Mouse (Mus musculus): ENCODE measurements at regions not wholly inside any gene's neighbourhood (a gene's known extent, or its start where the extent isn't known, plus 50 kb on each side); places are given as distances from the start of the nearest gene placed in this dataset.

- Histone ChIP-seq H3K4me1 (ENCODE audit: control insufficient read depth, insufficient read depth, low read length) (no peaks in the 10 kb centered on the region), H3K27ac (no peak overlapping the region), H3K27me3 (ENCODE audit: control insufficient read depth, insufficient read depth, low read length) (no peaks in the 10 kb centered on the region), H3K4me3 (no peak overlapping the region), H3K9ac (ENCODE audit: low read depth, low read length) (no peak overlapping the region), H3K36me3 (ENCODE audit: control insufficient read depth, insufficient read depth, low read length) (no peaks in the 10 kb centered on the region), H3K79me2 (replicated peaks; ENCODE audit: control insufficient read depth, insufficient read depth, low read length) (no peaks in the 10 kb centered on the region)
- TF ChIP-seq EP300 (IDR thresholded peaks at IDR 0.05; ENCODE audit: insufficient read depth, low read depth, low read length) (no peak), POLR2A (IDR thresholded peaks at IDR 0.05; ENCODE audit: insufficient read depth, low read depth, low read length) (no peak)
- no peak for DNase-seq
- WGBS, result 56% methylated on average over 4 of the region's 4 CpGs
- intact Hi-C loops (cut with DNase I), result no loop called here
Observed at GRCm38 (mm10) chr3:35295746-35296145, 458.2 kb upstream of the Atp11b start.

GRCm38 (mm10) chr3:35299036-35299435, 454.9 kb upstream of the Atp11b start:
- H3K4me1 ChIP-seq (ENCODE audit: control insufficient read depth, insufficient read depth, low read length), result no peaks in the 10 kb centered on the region
- no peak overlapping the region for H3K27ac ChIP-seq
- DNase-seq, result no peak
- H3K27me3 ChIP-seq (ENCODE audit: control insufficient read depth, insufficient read depth, low read length), result no peaks in the 10 kb centered on the region
- no peak overlapping the region for H3K9ac ChIP-seq (ENCODE audit: low read depth, low read length)
- intact Hi-C loops (cut with DNase I), result no loop called here
- H3K79me2 ChIP-seq (replicated peaks; ENCODE audit: control insufficient read depth, insufficient read depth, low read length), result no peaks in the 10 kb centered on the region
- TF ChIP-seq POLR2A (IDR thresholded peaks at IDR 0.05; ENCODE audit: insufficient read depth, low read depth, low read length) (no peak), CTCF (IDR thresholded peaks at IDR 0.05) (no peak), EP300 (IDR thresholded peaks at IDR 0.05; ENCODE audit: insufficient read depth, low read depth, low read length) (no peak)
- no peak overlapping the region for H3K4me3 ChIP-seq
- no peaks in the 10 kb centered on the region for H3K36me3 ChIP-seq (ENCODE audit: control insufficient read depth, insufficient read depth, low read length)

DNA sequence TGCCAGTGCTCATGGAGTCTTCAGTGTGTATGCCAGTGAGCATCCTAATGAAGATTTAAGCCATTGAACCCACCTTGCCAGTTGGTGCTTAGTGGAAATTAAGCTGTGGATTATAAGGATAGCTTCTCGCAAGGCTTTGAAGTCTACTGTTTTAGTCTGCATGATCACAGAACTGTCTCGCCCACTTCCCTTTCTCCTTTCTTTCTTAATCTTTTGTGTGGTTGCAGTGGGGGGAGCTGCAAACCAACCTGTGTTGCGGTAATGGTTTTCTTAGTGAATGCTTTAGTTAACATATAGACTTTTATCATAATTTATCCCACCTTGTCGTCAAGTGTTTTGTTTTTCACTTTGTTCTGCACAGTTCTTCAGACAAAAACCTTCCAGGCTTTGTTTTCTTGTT, 447.9 kb upstream of the Atp11b start:
- Histone ChIP-seq H3K4me1 (ENCODE audit: control insufficient read depth, insufficient read depth, low read length) (no peaks in the 10 kb centered on the region), H3K27me3 (ENCODE audit: control insufficient read depth, insufficient read depth, low read length) (no peaks in the 10 kb centered on the region), H3K4me3 (no peak overlapping the region), H3K27ac (no peak overlapping the region), H3K36me3 (ENCODE audit: control insufficient read depth, insufficient read depth, low read length) (no peaks in the 10 kb centered on the region), H3K79me2 (replicated peaks; ENCODE audit: control insufficient read depth, insufficient read depth, low read length) (no peaks in the 10 kb centered on the region), H3K9ac (ENCODE audit: low read depth, low read length) (no peak overlapping the region)
- 83% methylated on average over 4 of the region's 4 CpGs for WGBS
- DNase-seq, result no peak
- TF ChIP-seq CTCF (IDR thresholded peaks at IDR 0.05) (no peak), EP300 (IDR thresholded peaks at IDR 0.05; ENCODE audit: insufficient read depth, low read depth, low read length) (no peak), POLR2A (IDR thresholded peaks at IDR 0.05; ENCODE audit: insufficient read depth, low read depth, low read length) (no peak)
- intact Hi-C loops (cut with DNase I), result no loop called here

DNA sequence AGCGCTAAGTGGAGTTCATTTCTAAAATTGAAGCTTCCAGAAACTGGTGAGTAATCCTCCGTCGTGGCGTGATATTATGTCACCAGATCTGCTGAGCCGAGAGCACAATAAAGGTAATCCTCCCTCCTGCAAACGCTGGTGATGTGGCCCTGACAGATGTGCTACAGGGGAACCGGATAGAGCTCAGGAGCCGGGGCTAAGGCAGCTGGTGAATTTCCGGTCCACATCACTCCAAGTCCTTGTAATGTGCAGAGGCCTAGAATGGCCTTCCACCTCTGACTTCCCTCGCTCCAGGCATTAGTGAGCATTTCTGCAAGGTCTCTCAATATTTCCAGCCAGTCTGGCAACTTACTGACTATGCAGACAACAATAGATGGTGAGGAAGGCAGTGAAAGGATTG, 439.7 kb upstream of the Atp11b start:
- intact Hi-C loops (cut with DNase I), result no loop called here
- no peaks in the 10 kb centered on the region for H3K79me2 ChIP-seq (replicated peaks; ENCODE audit: control insufficient read depth, insufficient read depth, low read length)

GRCm38 (mm10) chr3:35315162-35315561, 438.7 kb upstream of the Atp11b start:
- no peaks in the 10 kb centered on the region for H3K36me3 ChIP-seq (ENCODE audit: control insufficient read depth, insufficient read depth, low read length)
- no peak overlapping the region for H3K9ac ChIP-seq (ENCODE audit: low read depth, low read length)
- no peaks in the 10 kb centered on the region for H3K27me3 ChIP-seq (ENCODE audit: control insufficient read depth, insufficient read depth, low read length)
- no peak overlapping the region for H3K4me3 ChIP-seq
- no peak overlapping the region for H3K27ac ChIP-seq
- DNase-seq, result no peak
- WGBS, result 87% methylated on average over 6 of the region's 6 CpGs
- H3K4me1 ChIP-seq (ENCODE audit: control insufficient read depth, insufficient read depth, low read length), result no peaks in the 10 kb centered on the region
- no peak for TF ChIP-seq POLR2A (IDR thresholded peaks at IDR 0.05; ENCODE audit: insufficient read depth, low read depth, low read length)
- no peak for TF ChIP-seq EP300 (IDR thresholded peaks at IDR 0.05; ENCODE audit: insufficient read depth, low read depth, low read length)
- no peak for TF ChIP-seq CTCF (IDR thresholded peaks at IDR 0.05)
- intact Hi-C loops (cut with DNase I), result no loop called here
- H3K79me2 ChIP-seq (replicated peaks; ENCODE audit: control insufficient read depth, insufficient read depth, low read length), result no peaks in the 10 kb centered on the region

More for the DNA sequence above, 439.7 kb upstream of the Atp11b start:
- Histone ChIP-seq H3K36me3 (ENCODE audit: control insufficient read depth, insufficient read depth, low read length) (no peaks in the 10 kb centered on the region), H3K9ac (ENCODE audit: low read depth, low read length) (no peak overlapping the region), H3K4me1 (ENCODE audit: control insufficient read depth, insufficient read depth, low read length) (no peaks in the 10 kb centered on the region), H3K27ac (no peak overlapping the region), H3K27me3 (ENCODE audit: control insufficient read depth, insufficient read depth, low read length) (no peaks in the 10 kb centered on the region), H3K4me3 (no peak overlapping the region)
- no peak for DNase-seq
- WGBS, result 67% methylated on average over 10 of the region's 10 CpGs
- TF ChIP-seq POLR2A (IDR thresholded peaks at IDR 0.05; ENCODE audit: insufficient read depth, low read depth, low read length) (no peak), EP300 (IDR thresholded peaks at IDR 0.05; ENCODE audit: insufficient read depth, low read depth, low read length) (no peak), CTCF (IDR thresholded peaks at IDR 0.05) (no peak)

DNA sequence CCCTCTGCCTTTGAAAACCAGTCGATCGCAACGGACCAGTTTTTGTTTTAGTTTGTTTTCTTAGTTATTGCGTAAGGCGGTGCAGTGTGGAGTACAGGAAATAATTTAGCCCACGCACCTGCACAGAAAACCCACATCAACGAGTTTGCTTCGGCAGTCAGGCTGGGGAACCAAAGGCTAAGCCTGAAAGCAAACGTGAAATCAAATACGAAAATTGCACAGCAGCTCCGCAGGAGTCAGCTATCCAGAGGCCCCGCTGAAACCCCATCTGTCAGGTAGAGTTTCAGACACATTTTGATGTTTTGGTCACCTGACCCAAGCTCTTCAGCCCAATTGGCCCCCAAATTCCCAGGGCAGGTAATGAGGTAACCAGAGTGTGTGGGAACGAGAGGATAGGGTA, 435.6 kb upstream of the Atp11b start:
- TF ChIP-seq POLR2A (IDR thresholded peaks at IDR 0.05; ENCODE audit: insufficient read depth, low read depth, low read length) (no peak), EP300 (IDR thresholded peaks at IDR 0.05; ENCODE audit: insufficient read depth, low read depth, low read length) (no peak), CTCF (IDR thresholded peaks at IDR 0.05) (no peak)
- WGBS, result 79% methylated on average over 13 of the region's 13 CpGs
- H3K4me3 ChIP-seq, result no peak overlapping the region
- H3K79me2 ChIP-seq (replicated peaks; ENCODE audit: control insufficient read depth, insufficient read depth, low read length), result no peaks in the 10 kb centered on the region
- H3K36me3 ChIP-seq (ENCODE audit: control insufficient read depth, insufficient read depth, low read length), result no peaks in the 10 kb centered on the region
- no peak for DNase-seq
- intact Hi-C loops (cut with DNase I), result no loop called here
- no peaks in the 10 kb centered on the region for H3K4me1 ChIP-seq (ENCODE audit: control insufficient read depth, insufficient read depth, low read length)
- H3K9ac ChIP-seq (ENCODE audit: low read depth, low read length), result no peak overlapping the region
- no peaks in the 10 kb centered on the region for H3K27me3 ChIP-seq (ENCODE audit: control insufficient read depth, insufficient read depth, low read length)
- H3K27ac ChIP-seq, result no peak overlapping the region

All from heart, adult 2 months (tissue).